Mouse (Mus musculus): ENCODE results near the gene Ppp1r14c. TPM values are rescaled to one million over a fixed set of nuclear protein-coding genes. Genes with fewer than 3 reads are reported as not detected.

Ppp1r14c gene
- polyA plus RNA-seq, 1 experiment from 2014 or later = 46.6 TPM

DNA sequence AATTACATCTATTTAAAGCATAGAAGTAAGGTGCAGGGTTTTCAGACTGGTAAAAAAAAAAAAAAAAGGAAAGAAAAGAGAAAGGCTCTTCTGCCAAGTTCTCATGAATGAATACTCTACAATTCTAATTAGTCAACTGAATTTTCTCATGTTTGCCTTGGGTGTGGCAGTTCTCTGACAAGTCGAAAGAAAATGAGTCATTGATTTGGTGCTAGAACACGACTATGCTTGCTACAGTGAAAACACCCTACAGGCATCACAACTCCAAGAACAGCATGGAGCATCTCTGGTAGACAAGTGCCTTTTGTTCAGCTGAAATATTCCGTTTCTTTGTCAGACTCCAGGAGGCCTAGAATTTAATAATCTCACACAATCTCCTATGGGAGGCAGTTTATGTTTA, 17.3 kb downstream of the Ppp1r14c start:
- H3K27ac ChIP-seq = no peak overlapping the region
- H3K4me1 ChIP-seq = no peaks in the 10 kb centered on the region
- no peak overlapping the region for H3K4me2 ChIP-seq
- H3K27me3 ChIP-seq (replicated peaks) = no peaks in the 10 kb centered on the region
- no peak overlapping the region for H3K9ac ChIP-seq
- WGBS = 56% methylated on average over 3 of the region's 3 CpGs
- H3K36me3 ChIP-seq (replicated peaks) = no peaks in the 10 kb centered on the region
- H3K9me3 ChIP-seq = no peaks in the 10 kb centered on the region
- no peak for ATAC-seq (replicated peaks)
- H3K4me3 ChIP-seq = no peak overlapping the region

DNA sequence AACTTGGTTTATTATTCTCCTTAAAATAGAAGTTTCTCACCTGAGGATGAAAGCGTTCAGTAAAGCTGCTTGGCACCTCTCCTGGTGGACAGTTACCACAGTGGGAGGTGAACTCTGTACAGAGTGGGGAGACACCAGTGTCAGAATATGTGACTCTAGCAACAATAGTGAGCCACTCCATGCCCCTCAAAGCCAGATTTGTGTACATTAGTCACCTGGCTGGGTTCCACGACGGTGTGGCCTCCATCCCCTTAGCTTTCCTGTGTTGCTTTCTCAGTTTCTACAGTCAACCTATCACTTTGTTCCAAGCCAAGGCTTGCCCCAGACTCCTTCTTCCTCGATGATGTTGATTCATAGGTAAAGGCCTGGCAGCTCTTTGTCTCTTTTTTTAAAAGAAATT, 26.4 kb downstream of the Ppp1r14c start:
- Histone ChIP-seq H3K9me3 (no peaks in the 10 kb centered on the region), H3K4me2 (no peak overlapping the region), H3K4me3 (no peak overlapping the region), H3K27ac (no peak overlapping the region), H3K27me3 (replicated peaks) (no peaks in the 10 kb centered on the region), H3K36me3 (replicated peaks) (no peaks in the 10 kb centered on the region), H3K4me1 (no peaks in the 10 kb centered on the region), H3K9ac (no peak overlapping the region)
- 88% methylated on average over 4 of the region's 4 CpGs for WGBS
- no peak for ATAC-seq (replicated peaks)

DNA sequence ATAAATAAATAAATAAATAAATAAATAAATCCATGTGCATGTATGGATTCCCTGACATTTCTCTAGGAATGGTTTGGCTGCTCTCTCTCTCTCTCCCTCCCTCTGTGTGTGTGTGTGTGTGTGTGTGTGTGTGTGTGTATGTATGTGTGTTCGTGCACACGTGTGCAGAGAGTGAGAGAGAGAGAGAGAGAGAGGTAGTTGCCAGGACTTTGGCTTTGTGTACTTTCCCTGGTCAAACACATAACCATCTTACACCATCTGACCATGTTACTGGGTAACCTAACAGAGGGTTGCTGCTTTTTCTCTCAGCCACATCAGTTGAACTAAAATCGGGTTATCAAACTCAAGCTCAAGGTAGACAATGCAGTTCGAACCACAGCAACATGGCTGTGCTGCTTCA, 27.7 kb downstream of the Ppp1r14c start:
- H3K4me1 ChIP-seq = no peaks in the 10 kb centered on the region
- no peak overlapping the region for H3K4me3 ChIP-seq
- H3K36me3 ChIP-seq (replicated peaks) = no peaks in the 10 kb centered on the region
- H3K4me2 ChIP-seq = no peak overlapping the region
- no peak overlapping the region for H3K9ac ChIP-seq
- no peak for ATAC-seq (replicated peaks)
- H3K27ac ChIP-seq = no peak overlapping the region
- H3K27me3 ChIP-seq (replicated peaks) = no peaks in the 10 kb centered on the region
- 83% methylated on average over 4 of the region's 4 CpGs for WGBS
- no peaks in the 10 kb centered on the region for H3K9me3 ChIP-seq

DNA sequence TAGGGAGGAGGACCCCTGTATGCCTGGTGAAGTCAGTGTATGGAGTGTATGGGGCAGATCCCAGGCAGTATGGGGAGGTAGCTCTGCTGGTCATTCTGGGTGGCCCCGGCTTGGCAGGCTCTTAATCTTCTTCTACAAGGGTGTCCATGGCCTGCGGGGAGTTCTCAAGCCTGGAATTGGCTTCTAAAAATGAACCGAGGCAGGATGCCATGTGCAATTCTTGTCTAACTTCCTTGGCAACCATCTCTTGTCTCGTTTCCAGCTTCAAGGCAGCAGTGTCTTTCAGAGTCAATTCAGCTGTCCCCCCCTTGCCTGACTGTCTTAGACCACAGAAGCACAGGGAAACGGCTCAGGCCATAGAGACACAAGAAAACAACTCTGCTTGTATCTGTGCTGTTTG, 28.3 kb downstream of the Ppp1r14c start:
- WGBS = 26% methylated on average over 5 of the region's 5 CpGs
- H3K27me3 ChIP-seq (replicated peaks) = no peaks in the 10 kb centered on the region
- H3K4me1 ChIP-seq = no peaks in the 10 kb centered on the region
- no peak overlapping the region for H3K4me2 ChIP-seq
- no peak overlapping the region for H3K4me3 ChIP-seq
- peak; percentile 63; the same call in 1 of the 2 replicates for ATAC-seq (replicated peaks)
- H3K27ac ChIP-seq = no peak overlapping the region
- H3K9ac ChIP-seq = no peak overlapping the region
- H3K9me3 ChIP-seq = no peaks in the 10 kb centered on the region
- no peaks in the 10 kb centered on the region for H3K36me3 ChIP-seq (replicated peaks)

DNA sequence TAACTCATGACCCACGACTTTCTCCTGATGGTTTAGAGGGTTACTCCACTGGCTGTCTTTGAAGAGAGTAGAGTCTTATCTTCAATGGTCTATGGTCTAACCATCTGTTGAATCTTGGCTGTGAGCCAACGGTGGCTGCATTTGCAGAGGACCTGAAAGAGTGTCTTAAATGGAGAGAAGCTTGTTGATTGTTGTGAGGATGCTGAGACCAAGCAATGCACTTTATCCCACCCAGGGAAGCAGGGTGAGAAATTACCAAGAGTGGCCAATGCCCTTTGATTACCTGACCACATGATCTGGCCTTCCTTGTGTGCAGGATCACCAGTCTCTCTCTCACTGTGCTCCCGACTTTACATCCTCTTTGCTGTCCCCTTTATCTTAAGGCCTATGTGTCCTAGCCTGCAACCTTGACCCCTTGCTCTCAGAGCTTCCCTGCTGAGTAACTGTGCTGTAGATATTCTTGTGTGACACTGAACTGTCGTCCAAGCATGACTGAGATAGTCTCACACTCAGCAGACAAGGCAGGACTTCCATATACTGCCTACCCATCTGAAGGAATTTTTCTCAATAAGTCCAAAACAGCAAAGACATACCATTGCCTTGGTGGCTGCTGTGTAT, 28.9 kb downstream of the Ppp1r14c start:
- 64% methylated on average over 4 of the region's 4 CpGs for WGBS
- H3K27me3 ChIP-seq (replicated peaks) = no peaks in the 10 kb centered on the region
- H3K27ac ChIP-seq = no peak overlapping the region
- no peaks in the 10 kb centered on the region for H3K36me3 ChIP-seq (replicated peaks)
- no peaks in the 10 kb centered on the region for H3K4me1 ChIP-seq
- ATAC-seq (replicated peaks) = 0 out of 2 replicates have a peak, but pooled peaks have one; percentile 9
- no peak overlapping the region for H3K4me3 ChIP-seq
- H3K9me3 ChIP-seq = no peaks in the 10 kb centered on the region
- no peak overlapping the region for H3K4me2 ChIP-seq
- H3K9ac ChIP-seq = no peak overlapping the region

DNA sequence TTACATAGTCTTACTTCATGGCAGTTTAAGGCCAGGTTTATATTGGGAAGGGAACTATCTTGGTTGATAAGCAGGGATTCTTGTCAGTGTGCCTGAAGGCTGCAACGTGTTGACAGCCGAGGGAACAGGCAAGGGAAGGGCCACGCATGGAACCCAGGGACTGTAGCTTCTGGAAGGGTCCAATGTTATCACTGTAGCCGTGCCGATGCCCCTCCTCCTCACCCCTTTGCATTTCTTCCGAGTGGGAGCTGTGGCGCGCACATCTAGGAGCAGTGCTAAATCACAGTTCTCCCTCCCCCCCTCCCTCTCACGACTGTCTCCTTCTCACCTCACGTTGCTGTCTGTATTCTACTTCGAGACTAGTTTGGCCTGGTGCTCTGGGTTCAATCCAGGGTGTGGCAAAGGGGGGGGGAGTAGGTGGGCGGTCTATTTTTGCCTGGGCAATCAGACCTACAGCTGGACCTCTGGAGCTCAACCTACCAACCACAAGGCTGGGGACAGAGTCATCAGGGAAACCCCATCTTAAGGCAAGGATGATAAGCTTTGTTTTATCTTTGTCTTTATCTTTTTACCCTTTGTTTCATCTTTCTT, 29.6 kb downstream of the Ppp1r14c start:
- no peak overlapping the region for H3K4me3 ChIP-seq
- no peaks in the 10 kb centered on the region for H3K27me3 ChIP-seq (replicated peaks)
- WGBS = 89% methylated on average over 12 of the region's 12 CpGs
- no peaks in the 10 kb centered on the region for H3K4me1 ChIP-seq
- H3K36me3 ChIP-seq (replicated peaks) = no peaks in the 10 kb centered on the region
- ATAC-seq (replicated peaks) = no peak
- no peak overlapping the region for H3K4me2 ChIP-seq
- no peaks in the 10 kb centered on the region for H3K9me3 ChIP-seq
- H3K27ac ChIP-seq = no peak overlapping the region
- no peak overlapping the region for H3K9ac ChIP-seq

DNA sequence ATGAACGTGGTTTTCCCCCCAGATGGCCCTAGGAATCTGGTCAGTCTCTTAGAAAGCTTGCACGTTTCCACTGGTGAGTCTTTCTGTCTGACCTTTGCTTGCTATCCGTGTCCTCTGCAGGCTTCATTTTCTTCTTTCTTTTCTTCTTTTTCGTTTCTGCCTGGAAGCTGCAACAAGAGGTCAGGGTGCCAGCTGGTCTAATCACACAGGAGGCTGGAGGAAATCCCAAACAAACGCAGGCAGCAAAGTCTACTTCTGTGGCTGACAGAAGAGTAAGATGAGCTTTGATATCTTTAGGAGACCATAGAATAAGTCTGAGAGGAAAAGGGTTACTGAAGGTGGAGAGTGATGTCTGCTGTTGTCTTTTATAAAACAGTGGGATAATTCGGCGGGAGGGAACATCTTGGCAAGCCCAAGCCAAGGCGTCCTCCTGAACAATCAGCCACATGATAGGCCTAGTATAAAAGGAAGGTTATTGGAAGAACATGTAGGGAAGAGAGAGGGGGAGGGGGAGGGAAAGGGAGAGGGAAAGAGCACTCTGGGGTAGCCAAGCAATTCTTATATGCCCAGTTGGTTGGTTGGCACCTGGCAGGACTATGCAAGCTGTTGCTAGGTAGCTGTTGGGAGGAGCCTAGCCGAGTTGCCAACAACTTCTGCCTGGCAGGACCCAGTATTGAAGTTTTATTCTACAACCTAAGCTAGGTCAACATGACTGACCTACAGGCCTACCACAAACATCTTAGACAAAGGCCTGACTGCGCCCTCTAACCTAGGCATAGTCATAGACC, 30.3 kb downstream of the Ppp1r14c start:
- Histone ChIP-seq H3K4me2 (no peak overlapping the region), H3K4me1 (no peaks in the 10 kb centered on the region), H3K36me3 (replicated peaks) (no peaks in the 10 kb centered on the region), H3K9me3 (no peaks in the 10 kb centered on the region), H3K9ac (no peak overlapping the region), H3K4me3 (no peak overlapping the region), H3K27ac (no peak overlapping the region), H3K27me3 (replicated peaks) (no peaks in the 10 kb centered on the region)
- WGBS = 75% methylated on average over 10 of the region's 10 CpGs
- ATAC-seq (replicated peaks) = no peak

DNA sequence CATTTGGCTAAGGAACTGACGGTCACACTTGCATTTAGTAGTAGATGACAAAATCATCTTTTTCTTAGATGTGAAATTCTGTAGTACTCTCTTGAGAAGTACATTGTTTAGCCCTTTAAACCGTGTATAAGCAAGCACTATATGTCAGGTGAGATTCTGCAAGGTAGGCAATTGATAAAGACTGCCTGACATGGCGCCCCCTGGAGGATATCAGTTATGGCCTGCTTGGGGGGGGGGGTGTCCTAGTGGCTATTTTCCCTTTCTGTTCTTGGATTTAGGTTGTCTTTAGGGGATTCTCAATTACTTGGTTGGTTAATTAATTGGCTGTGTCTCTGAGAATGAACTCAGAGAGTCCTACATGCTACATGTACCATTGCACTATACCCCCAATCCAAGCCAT, 31.5 kb downstream of the Ppp1r14c start:
- 79% methylated on average over 3 of the region's 3 CpGs for WGBS
- Histone ChIP-seq H3K4me1 (no peaks in the 10 kb centered on the region), H3K9me3 (no peaks in the 10 kb centered on the region), H3K9ac (no peak overlapping the region), H3K27me3 (replicated peaks) (no peaks in the 10 kb centered on the region), H3K27ac (no peak overlapping the region), H3K4me3 (no peak overlapping the region), H3K36me3 (replicated peaks) (no peaks in the 10 kb centered on the region), H3K4me2 (no peak overlapping the region)
- no peak for ATAC-seq (replicated peaks)

DNA sequence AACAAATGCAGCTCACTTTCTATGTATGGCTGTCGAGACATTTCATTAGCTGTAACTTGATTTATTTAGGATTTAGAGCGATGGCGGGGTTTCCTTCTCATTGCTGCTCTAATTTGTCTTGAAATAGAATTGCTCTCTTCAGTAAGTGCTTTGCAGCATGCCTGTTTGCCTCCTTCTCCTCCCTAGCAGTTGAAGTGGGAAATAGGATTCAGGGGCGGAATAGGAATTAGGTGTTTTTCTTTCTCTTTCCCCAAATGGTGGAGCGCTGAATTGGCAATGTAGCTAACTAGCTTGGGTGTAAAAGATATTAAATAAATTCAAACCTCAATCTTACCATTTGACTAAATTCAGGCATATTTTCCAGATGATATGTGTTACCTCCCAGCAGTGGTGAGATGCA, 32.2 kb downstream of the Ppp1r14c start:
- Histone ChIP-seq H3K27ac (0 out of 2 replicates have a peak overlapping the region, but pooled peaks have one; percentile 12), H3K36me3 (replicated peaks) (no peaks in the 10 kb centered on the region), H3K9me3 (no peaks in the 10 kb centered on the region), H3K9ac (no peak overlapping the region), H3K4me2 (no peak overlapping the region), H3K4me3 (no peak overlapping the region), H3K4me1 (no peaks in the 10 kb centered on the region), H3K27me3 (replicated peaks) (no peaks in the 10 kb centered on the region)
- WGBS = 77% methylated on average over 5 of the region's 5 CpGs
- no peak for ATAC-seq (replicated peaks)

DNA sequence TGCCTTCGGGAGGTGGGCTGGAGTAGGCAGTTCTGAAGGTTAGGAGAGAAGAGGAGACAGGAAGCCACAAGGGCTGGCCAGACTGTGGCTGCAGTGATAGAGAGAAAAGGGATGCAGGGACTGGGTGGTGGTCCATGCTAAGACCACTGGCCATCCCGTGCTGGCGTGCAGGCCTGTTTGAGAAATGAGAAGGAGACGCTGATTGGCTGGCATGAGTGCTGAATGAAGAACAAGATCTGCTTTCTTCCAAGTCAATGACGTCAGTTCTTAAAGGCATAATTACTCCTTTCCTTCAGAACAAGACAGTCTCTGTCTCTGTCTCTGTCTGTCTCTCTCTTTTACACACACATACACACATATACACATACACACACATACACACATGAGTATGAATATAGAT, 36.4 kb downstream of the Ppp1r14c start:
- Histone ChIP-seq H3K4me3 (no peak overlapping the region), H3K36me3 (replicated peaks) (no peaks in the 10 kb centered on the region), H3K9ac (no peak overlapping the region), H3K27me3 (replicated peaks) (no peaks in the 10 kb centered on the region), H3K4me1 (no peaks in the 10 kb centered on the region), H3K27ac (no peak overlapping the region), H3K9me3 (no peaks in the 10 kb centered on the region), H3K4me2 (no peak overlapping the region)
- ATAC-seq (replicated peaks) = no peak
- 84% methylated on average over 5 of the region's 5 CpGs for WGBS

DNA sequence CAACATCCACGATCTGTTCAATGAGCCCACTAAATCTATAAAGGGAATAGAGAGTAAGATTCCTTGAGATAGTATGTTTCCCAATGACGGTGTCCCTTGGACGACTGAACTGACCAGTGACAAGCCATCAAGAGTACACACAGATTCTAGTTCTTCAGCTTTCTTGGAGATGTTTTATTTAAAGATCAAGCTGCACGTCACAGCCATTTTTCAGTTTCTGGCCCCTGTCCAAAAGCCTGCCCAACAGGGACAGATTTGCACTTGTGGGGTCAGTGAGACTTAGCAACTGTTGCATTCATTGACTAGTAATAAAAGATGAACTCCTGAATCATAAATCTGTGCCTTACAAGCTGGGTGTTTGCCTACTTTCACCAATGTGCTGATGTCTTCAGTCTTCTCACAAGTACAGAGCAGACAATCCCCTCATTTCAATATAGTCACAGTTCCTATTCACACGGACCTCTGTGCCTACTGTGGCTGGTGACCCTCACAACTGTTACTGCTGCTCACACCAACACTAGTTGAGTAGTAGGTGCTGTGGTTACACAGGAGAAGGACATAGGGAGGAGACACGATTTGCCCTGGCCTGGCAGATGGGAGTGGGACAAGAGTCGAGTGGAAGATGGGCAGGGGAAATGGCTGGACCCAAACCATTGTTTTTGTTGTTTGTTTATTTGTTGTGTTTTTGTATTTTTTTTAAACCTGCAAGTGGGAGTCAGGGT, 37.7 kb downstream of the Ppp1r14c start:
- H3K27me3 ChIP-seq (replicated peaks) = no peaks in the 10 kb centered on the region
- no peaks in the 10 kb centered on the region for H3K36me3 ChIP-seq (replicated peaks)
- ATAC-seq (replicated peaks) = no peak
- WGBS = 75% methylated on average over 7 of the region's 7 CpGs
- no peak overlapping the region for H3K4me3 ChIP-seq
- no peak overlapping the region for H3K9ac ChIP-seq
- peaks cover 1% of the 10 kb centered on the region; the same call in 1 of the 2 replicates for H3K4me1 ChIP-seq
- H3K9me3 ChIP-seq = no peaks in the 10 kb centered on the region
- no peak overlapping the region for H3K27ac ChIP-seq
- no peak overlapping the region for H3K4me2 ChIP-seq

DNA sequence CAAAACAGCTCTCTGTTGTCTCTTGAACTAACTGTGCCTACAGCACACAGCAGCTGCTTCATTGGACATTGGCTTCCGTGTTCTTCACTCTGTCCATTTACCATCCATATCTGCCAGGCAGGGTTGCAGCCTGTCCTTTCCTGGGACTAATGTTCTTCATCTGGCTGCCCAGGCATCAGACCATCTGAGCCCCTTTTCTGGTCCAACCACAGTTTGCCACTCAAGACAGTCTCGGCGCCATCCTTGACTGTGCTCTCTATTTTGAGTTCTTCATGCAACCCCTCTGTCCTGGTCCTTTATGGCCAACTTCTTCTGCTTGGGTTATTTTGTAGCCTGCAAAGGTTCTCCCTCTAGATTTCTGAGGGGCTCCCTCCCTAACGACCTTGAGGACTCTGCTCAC, 38.5 kb downstream of the Ppp1r14c start:
- 91% methylated on average over 4 of the region's 4 CpGs for WGBS
- H3K36me3 ChIP-seq (replicated peaks) = no peaks in the 10 kb centered on the region
- no peak overlapping the region for H3K27ac ChIP-seq
- peaks cover 5% of the 10 kb centered on the region; the same call in 1 of the 2 replicates for H3K4me1 ChIP-seq
- H3K9me3 ChIP-seq = no peaks in the 10 kb centered on the region
- H3K9ac ChIP-seq = no peak overlapping the region
- no peak overlapping the region for H3K4me2 ChIP-seq
- H3K27me3 ChIP-seq (replicated peaks) = no peaks in the 10 kb centered on the region
- H3K4me3 ChIP-seq = no peak overlapping the region
- no peak for ATAC-seq (replicated peaks)
